Mouse (Mus musculus): ENCODE measurements around the gene Fstl4.

Gene Fstl4

GRCm38 (mm10) chr11:52764461-52764893, at the start of gene Fstl4:
Fstl4 (plus strand) TSS chr11:52764634.
- DNase-seq, result peak; percentile 61

- no peak for DNase-seq
Observed at GRCm38 (mm10) chr11:52718570-52718969, 45.9 kb upstream of the Fstl4 start.

- DNase-seq, result no peak
Observed at GRCm38 (mm10) chr11:52721087-52721486, 43.3 kb upstream of the Fstl4 start.

GRCm38 (mm10) chr11:52722706-52723105, 41.7 kb upstream of the Fstl4 start:
- no peak for DNase-seq

GRCm38 (mm10) chr11:52726001-52726400, 38.4 kb upstream of the Fstl4 start:
- no peak for DNase-seq

GRCm38 (mm10) chr11:52728479-52728878, 36.0 kb upstream of the Fstl4 start:
- DNase-seq, result no peak

GRCm38 (mm10) chr11:52729890-52730289, 34.5 kb upstream of the Fstl4 start:
- no peak for DNase-seq

GRCm38 (mm10) chr11:52731979-52732378, 32.5 kb upstream of the Fstl4 start:
- peak; percentile 51 for DNase-seq

GRCm38 (mm10) chr11:52734493-52735195, 29.8 kb upstream of the Fstl4 start:
- no peak for DNase-seq

GRCm38 (mm10) chr11:52739187-52739586, 25.2 kb upstream of the Fstl4 start:
- peak; percentile 29 for DNase-seq

GRCm38 (mm10) chr11:52740466-52740865, 24.0 kb upstream of the Fstl4 start:
- no peak for DNase-seq

- no peak for DNase-seq
Observed at GRCm38 (mm10) chr11:52743956-52744355, 20.5 kb upstream of the Fstl4 start.

GRCm38 (mm10) chr11:52744593-52745450, 19.6 kb upstream of the Fstl4 start:
- DNase-seq, result no peak

GRCm38 (mm10) chr11:52747206-52747605, 17.2 kb upstream of the Fstl4 start:
- no peak for DNase-seq

GRCm38 (mm10) chr11:52747766-52748456, 16.5 kb upstream of the Fstl4 start:
- peak; percentile 42 for DNase-seq

GRCm38 (mm10) chr11:52749988-52750387, 14.4 kb upstream of the Fstl4 start:
- no peak for DNase-seq

- no peak for DNase-seq
Observed at GRCm38 (mm10) chr11:52752524-52752923, 11.9 kb upstream of the Fstl4 start.

GRCm38 (mm10) chr11:52753261-52753660, 11.2 kb upstream of the Fstl4 start:
- peak; percentile 27 for DNase-seq

GRCm38 (mm10) chr11:52761800-52762199, 2.6 kb upstream of the Fstl4 start:
- DNase-seq, result peak; percentile 15

- DNase-seq, result peak; percentile 33
Observed at GRCm38 (mm10) chr11:52764894-52765677, 652 bp downstream of the Fstl4 start.

- DNase-seq, result peak; percentile 78
Observed at GRCm38 (mm10) chr11:52765678-52766254, 1.3 kb downstream of the Fstl4 start.

- DNase-seq, result no peak
Observed at GRCm38 (mm10) chr11:52767921-52768320, 3.5 kb downstream of the Fstl4 start.
